Mouse (Mus musculus): ENCODE results near the gene Rnf167. TPM values are rescaled to one million over a fixed set of nuclear protein-coding genes. Genes with fewer than 3 reads are reported as not detected.

Rnf167 gene
- total and polyA plus RNA-seq, 3 experiments, result 23.5 to 31.7 (median 25.5) TPM

GRCm38 (mm10) chr11:70650322-70651175 is 3.5 kb downstream of the Rnf167 start:
- in situ Hi-C loops (cut with MboI; ENCODE audit: low pct_ligation_motif_present, low pct_unique_long_range_greater_than_20kb, low sequenced_read_pairs) (no loop called here), dilution Hi-C loops (cut with MboI; ENCODE audit: extremely low pct_ligation_motif_present, extremely low pct_unique_long_range_greater_than_20kb, low sequenced_read_pairs) (no loop called here)
- peak overlapping the region; percentile 9; the same call in 1 of the 2 replicates for H3K9ac ChIP-seq (ENCODE audit: insufficient read depth, low read depth)
- peak; percentile 82 for DNase-seq (ENCODE audit: extremely low read depth)
- 0 out of 2 replicates have a peak, but pooled peaks have one; percentile 4 for TF ChIP-seq MXI1 (IDR thresholded peaks at IDR 0.05; ENCODE audit: low read depth, low read length)
- no peak for TF ChIP-seq ZMIZ1 (IDR thresholded peaks at IDR 0.05; ENCODE audit: low read depth, low read length)
- peak; percentile 61 for TF ChIP-seq POLR2A (IDR thresholded peaks at IDR 0.05; ENCODE audit: low read depth, low read length)
- TF ChIP-seq MAX (IDR thresholded peaks at IDR 0.05; ENCODE audit: low read length), result no peak
- TF ChIP-seq ETS1 (conservative IDR thresholded peaks at IDR 0.05; ENCODE audit: low read depth, low read length), result no peak
- 0 out of 2 replicates have a peak, but pooled peaks have one; percentile 13 for TF ChIP-seq RCOR1 (conservative IDR thresholded peaks at IDR 0.05; ENCODE audit: low read depth, low read length)
- TF ChIP-seq UBTF (IDR thresholded peaks at IDR 0.05; ENCODE audit: low read depth, low read length), result no peak
- peak; percentile 70 for TF ChIP-seq IRF4 (IDR thresholded peaks at IDR 0.05; ENCODE audit: low read depth, low read length)
- TF ChIP-seq JUND (conservative IDR thresholded peaks at IDR 0.05; ENCODE audit: low read depth, low read length), result no peak
- TF ChIP-seq ZKSCAN1 (IDR thresholded peaks at IDR 0.05; ENCODE audit: borderline replicate concordance, low read depth, low read length), result no peak
- no peak for TF ChIP-seq USF2 (conservative IDR thresholded peaks at IDR 0.05; ENCODE audit: low read depth, low read length)
- 0 out of 2 replicates have a peak, but pooled peaks have one; percentile 20 for TF ChIP-seq TCF12 (IDR thresholded peaks at IDR 0.05; ENCODE audit: low read depth, low read length)
- peak; percentile 94 for TF ChIP-seq ZNF384 (IDR thresholded peaks at IDR 0.05; ENCODE audit: low read depth, low read length)
- TF ChIP-seq CTCF (conservative IDR thresholded peaks at IDR 0.05 in 1 of 2, IDR thresholded peaks at IDR 0.05 in 1 of 2; ENCODE audit: low read depth in 2 of 2, low read length in 2 of 2), result no peak
- no peak for TF ChIP-seq ZC3H11A (IDR thresholded peaks at IDR 0.05; ENCODE audit: low read depth, low read length)
- no peak for TF ChIP-seq BHLHE40 (IDR thresholded peaks at IDR 0.05; ENCODE audit: low read depth, low read length)
- TF ChIP-seq TBP (conservative IDR thresholded peaks at IDR 0.05; ENCODE audit: low read depth, low read length), result no peak
- TF ChIP-seq KAT2A (IDR thresholded peaks at IDR 0.05; ENCODE audit: insufficient replicate concordance, low read length), result no peak
- TF ChIP-seq E2F4 (IDR thresholded peaks at IDR 0.05; ENCODE audit: insufficient replicate concordance, low read depth, low read length), result no peak
- TF ChIP-seq CHD1 (IDR thresholded peaks at IDR 0.05; ENCODE audit: low read depth, low read length), result no peak
- TF ChIP-seq RAD21 (IDR thresholded peaks at IDR 0.05; ENCODE audit: low read depth, low read length), result no peak
- TF ChIP-seq MEF2A (IDR thresholded peaks at IDR 0.05; ENCODE audit: borderline replicate concordance, low read depth, low read length), result no peak
- no peak for TF ChIP-seq GABPA (IDR thresholded peaks at IDR 0.05; ENCODE audit: insufficient replicate concordance, low read depth, low read length)
- no peak for TF ChIP-seq HCFC1 (IDR thresholded peaks at IDR 0.05; ENCODE audit: low read depth, low read length)
- TF ChIP-seq JUN (IDR thresholded peaks at IDR 0.05; ENCODE audit: insufficient read depth, low read depth, low read length), result no peak
- peak; percentile 88 for TF ChIP-seq MAZ (IDR thresholded peaks at IDR 0.05; ENCODE audit: low read depth, low read length)
- no peak for TF ChIP-seq SMC3 (IDR thresholded peaks at IDR 0.05; ENCODE audit: low read depth, low read length)
- peak; percentile 12 for TF ChIP-seq CHD2 (IDR thresholded peaks at IDR 0.05; ENCODE audit: low read length)
- no peak for TF ChIP-seq ELF1 (IDR thresholded peaks at IDR 0.05; ENCODE audit: low read depth, low read length)
- TF ChIP-seq MAFK (IDR thresholded peaks at IDR 0.05; ENCODE audit: insufficient replicate concordance, low read length), result no peak
- no peak for TF ChIP-seq PAX5 (IDR thresholded peaks at IDR 0.05; ENCODE audit: low read length)
- 0 out of 2 replicates have a peak, but pooled peaks have one; percentile 24 for TF ChIP-seq EP300 (IDR thresholded peaks at IDR 0.05; ENCODE audit: low read length)
- no peak for TF ChIP-seq USF1 (IDR thresholded peaks at IDR 0.05; ENCODE audit: low read depth, low read length)
- 0 out of 2 replicates have a peak, but pooled peaks have one; percentile 22 for TF ChIP-seq MYC (IDR thresholded peaks at IDR 0.05; ENCODE audit: low read depth, low read length)
- TF ChIP-seq SIN3A (IDR thresholded peaks at IDR 0.05; ENCODE audit: low read length), result peak; percentile 35; the same call in 1 of the 2 replicates
- no peak for TF ChIP-seq NRF1 (IDR thresholded peaks at IDR 0.05; ENCODE audit: low read depth, low read length)
- TF ChIP-seq NELFE (IDR thresholded peaks at IDR 0.05; ENCODE audit: low read depth, low read length), result no peak
- TF ChIP-seq POLR2AphosphoS2 (IDR thresholded peaks at IDR 0.05; ENCODE audit: low read depth, low read length), result peak; percentile 71
- H3K27ac ChIP-seq (ENCODE audit: insufficient read depth, low read depth), result peak overlapping the region; percentile 55
- peaks cover 76% of the 10 kb centered on the region for H3K79me2 ChIP-seq (replicated peaks; ENCODE audit: control insufficient read depth, extremely low read depth, insufficient read depth, poor library complexity, severe bottlenecking)
- no peaks in the 10 kb centered on the region for H3K27me3 ChIP-seq (replicated peaks)
- H3K4me1 ChIP-seq (ENCODE audit: control insufficient read depth in 1 of 2, insufficient read depth in 2 of 2), result peaks cover 22 to 49% of the 10 kb centered on the region in 2 experiments
- H3K36me3 ChIP-seq (replicated peaks in 1 of 2; ENCODE audit: control insufficient read depth in 1 of 2, insufficient read depth in 1 of 2, low read length in 1 of 2), result peaks cover 38 to 53% of the 10 kb centered on the region in 2 experiments
- H3K4me3 ChIP-seq (replicated peaks in 1 of 3; ENCODE audit: low read depth in 2 of 3, low read length in 2 of 3, poor library complexity in 1 of 3), result peak overlapping the region in 1 of 3 experiments; percentile 7
- H3K9me3 ChIP-seq (replicated peaks; ENCODE audit: low read length), result no peaks in the 10 kb centered on the region
- peak overlapping the region; percentile 50 for H3K4me2 ChIP-seq (ENCODE audit: insufficient read depth, low read depth, poor library complexity, severe bottlenecking)

Data from CH12.LX (cell line).